Mouse (Mus musculus): Measurements from ENCODE around the gene Unc13d. TPM values are rescaled to one million over a fixed set of nuclear protein-coding genes. Genes with fewer than 3 reads are reported as not detected.
"Not testable (repeated sequence)": the region's sequence is repeated elsewhere in the genome, so short reads cannot be mapped to it uniquely, and the experiment has no call there.

Unc13d gene
- 14.5 and 18.2 TPM in 2 replicates for polyA plus RNA-seq (2012)

GRCm38 (mm10) chr11:116077446-116078204 is at the start of gene Unc13d:
Gene Unc13d, minus strand, starts transcription at chr11:116077961.
- Histone ChIP-seq H3K27me3 (ENCODE audit: control insufficient read depth) (no peaks in the 10 kb centered on the region), H3K4me1 (ENCODE audit: control insufficient read depth) (peaks cover 85% of the 10 kb centered on the region), H3K9me3 (ENCODE audit: control insufficient read depth, low read length) (no peaks in the 10 kb centered on the region), H3K4me3 (replicated peaks) (peak within 1 kb of the TSS; percentile 82), H3K36me3 (ENCODE audit: control insufficient read depth) (peaks cover 90% of the 10 kb centered on the region)
- TF ChIP-seq GATA1 (IDR thresholded peaks at IDR 0.05; ENCODE audit: low read length) (peak; percentile 66), TAL1 (IDR thresholded peaks at IDR 0.05; ENCODE audit: low read length) (no peak)

GRCm38 (mm10) chr11:116126261-116126660 is 48.5 kb upstream of the Unc13d start:
- Histone ChIP-seq H3K4me1 (ENCODE audit: control insufficient read depth) (peaks cover 56% of the 10 kb centered on the region), H3K27me3 (ENCODE audit: control insufficient read depth) (peaks cover 14% of the 10 kb centered on the region), H3K9me3 (ENCODE audit: control insufficient read depth, low read length) (peaks cover 4% of the 10 kb centered on the region), H3K4me3 (replicated peaks) (no peak overlapping the region), H3K36me3 (ENCODE audit: control insufficient read depth) (peaks cover 14% of the 10 kb centered on the region)
- TF ChIP-seq GATA1 (IDR thresholded peaks at IDR 0.05; ENCODE audit: low read length) = no peak
- TF ChIP-seq TAL1 (IDR thresholded peaks at IDR 0.05; ENCODE audit: low read length) = no peak

- Histone ChIP-seq H3K4me1 (ENCODE audit: control insufficient read depth) (peaks cover 22% of the 10 kb centered on the region), H3K36me3 (ENCODE audit: control insufficient read depth) (peaks cover 14% of the 10 kb centered on the region)
- not testable (repeated sequence) for H3K9me3 ChIP-seq (ENCODE audit: control insufficient read depth, low read length); H3K4me3 ChIP-seq (replicated peaks); H3K27me3 ChIP-seq (ENCODE audit: control insufficient read depth)
These were observed 44.0 kb upstream of the Unc13d start for GRCm38 (mm10) chr11:116121731-116122245.

GRCm38 (mm10) chr11:116117819-116118218 is 40.1 kb upstream of the Unc13d start:
- Histone ChIP-seq H3K4me1 (ENCODE audit: control insufficient read depth) (peaks cover 13% of the 10 kb centered on the region), H3K36me3 (ENCODE audit: control insufficient read depth) (no peaks in the 10 kb centered on the region; the same call in 1 of the 2 replicates), H3K27me3 (ENCODE audit: control insufficient read depth) (no peaks in the 10 kb centered on the region), H3K9me3 (ENCODE audit: control insufficient read depth, low read length) (0 out of 2 replicates have a peak, but pooled peaks cover 2% of the 10 kb centered on the region), H3K4me3 (replicated peaks) (no peak overlapping the region)
- no peak for TF ChIP-seq TAL1 (IDR thresholded peaks at IDR 0.05; ENCODE audit: low read length)
- TF ChIP-seq GATA1 (IDR thresholded peaks at IDR 0.05; ENCODE audit: low read length) = no peak

- H3K27me3 ChIP-seq (ENCODE audit: control insufficient read depth) = no peaks in the 10 kb centered on the region
- H3K4me1 ChIP-seq (ENCODE audit: control insufficient read depth) = peaks cover 11% of the 10 kb centered on the region
- TF ChIP-seq GATA1 (IDR thresholded peaks at IDR 0.05; ENCODE audit: low read length) = no peak
- no peak for TF ChIP-seq TAL1 (IDR thresholded peaks at IDR 0.05; ENCODE audit: low read length)
- no peaks in the 10 kb centered on the region; the same call in 1 of the 2 replicates for H3K36me3 ChIP-seq (ENCODE audit: control insufficient read depth)
- no peak overlapping the region for H3K4me3 ChIP-seq (replicated peaks)
- 0 out of 2 replicates have a peak, but pooled peaks cover 2% of the 10 kb centered on the region for H3K9me3 ChIP-seq (ENCODE audit: control insufficient read depth, low read length)
These were observed 39.5 kb upstream of the Unc13d start for GRCm38 (mm10) chr11:116117241-116117640.

- TF ChIP-seq GATA1 (IDR thresholded peaks at IDR 0.05; ENCODE audit: low read length) = no peak
- Histone ChIP-seq H3K9me3 (ENCODE audit: control insufficient read depth, low read length) (peaks cover 6% of the 10 kb centered on the region; the same call in 1 of the 2 replicates), H3K36me3 (ENCODE audit: control insufficient read depth) (no peaks in the 10 kb centered on the region), H3K4me3 (replicated peaks) (no peak overlapping the region), H3K4me1 (ENCODE audit: control insufficient read depth) (peaks cover 26% of the 10 kb centered on the region), H3K27me3 (ENCODE audit: control insufficient read depth) (peaks cover 52% of the 10 kb centered on the region)
These were observed 33.9 kb upstream of the Unc13d start for GRCm38 (mm10) chr11:116111611-116112203.

- peaks cover 58% of the 10 kb centered on the region for H3K27me3 ChIP-seq (ENCODE audit: control insufficient read depth)
- H3K36me3 ChIP-seq (ENCODE audit: control insufficient read depth) = no peaks in the 10 kb centered on the region
- peaks cover 32% of the 10 kb centered on the region for H3K4me1 ChIP-seq (ENCODE audit: control insufficient read depth)
- TF ChIP-seq GATA1 (IDR thresholded peaks at IDR 0.05; ENCODE audit: low read length) = no peak
- no peak for TF ChIP-seq TAL1 (IDR thresholded peaks at IDR 0.05; ENCODE audit: low read length)
- H3K9me3 ChIP-seq (ENCODE audit: control insufficient read depth, low read length) = peaks cover 6% of the 10 kb centered on the region; the same call in 1 of the 2 replicates
- H3K4me3 ChIP-seq (replicated peaks) = no peak overlapping the region
These were observed 33.3 kb upstream of the Unc13d start for GRCm38 (mm10) chr11:116111067-116111466.

- peak overlapping the region; percentile 50 for H3K4me3 ChIP-seq (replicated peaks)
- TF ChIP-seq GATA1 (IDR thresholded peaks at IDR 0.05; ENCODE audit: low read length) = no peak
- no peak for TF ChIP-seq TAL1 (IDR thresholded peaks at IDR 0.05; ENCODE audit: low read length)
- no peaks in the 10 kb centered on the region for H3K36me3 ChIP-seq (ENCODE audit: control insufficient read depth)
- H3K9me3 ChIP-seq (ENCODE audit: control insufficient read depth, low read length) = peaks cover 6% of the 10 kb centered on the region; the same call in 1 of the 2 replicates
- H3K4me1 ChIP-seq (ENCODE audit: control insufficient read depth) = peaks cover 37% of the 10 kb centered on the region
- H3K27me3 ChIP-seq (ENCODE audit: control insufficient read depth) = peaks cover 63% of the 10 kb centered on the region
These were observed 32.8 kb upstream of the Unc13d start for GRCm38 (mm10) chr11:116110540-116110939.

- Histone ChIP-seq H3K4me3 (replicated peaks) (peak overlapping the region; percentile 50), H3K9me3 (ENCODE audit: control insufficient read depth, low read length) (peaks cover 6% of the 10 kb centered on the region; the same call in 1 of the 2 replicates)
These were observed 32.4 kb upstream of the Unc13d start for GRCm38 (mm10) chr11:116110131-116110530.

More at GRCm38 (mm10) chr11:116110131-116110530, 32.4 kb upstream of the Unc13d start:
- peaks cover 38% of the 10 kb centered on the region for H3K4me1 ChIP-seq (ENCODE audit: control insufficient read depth)
- H3K27me3 ChIP-seq (ENCODE audit: control insufficient read depth) = peaks cover 63% of the 10 kb centered on the region
- no peaks in the 10 kb centered on the region for H3K36me3 ChIP-seq (ENCODE audit: control insufficient read depth)
- TF ChIP-seq GATA1 (IDR thresholded peaks at IDR 0.05; ENCODE audit: low read length) (no peak), TAL1 (IDR thresholded peaks at IDR 0.05; ENCODE audit: low read length) (no peak)

Measured in erythroblast, embryonic 14.5 days (primary cell).